Mouse (Mus musculus) neural tube, embryonic 13.5 days (tissue): ENCODE results near the gene Ccdc62. TPM values are rescaled to one million over a fixed set of nuclear protein-coding genes. Genes with fewer than 3 reads are reported as not detected.

Source experiments
- microRNA-seq: library from miRNA; unstranded; fragments of <30 nt; microRNA quantifications from one replicate; pipeline ENCODE4, GENCODE M21; 2016
- polyA plus RNA-seq: library from polyadenylated mRNA; unstranded; fragments of >200 nt; fragmentation: Nextera tagmentation; extraction: Ambion mirVana; gene quantifications from 2 replicates; pipeline ENCODE4 v1.2.1, GENCODE M21; 2015

Gene Ccdc62
- polyA plus RNA-seq, 1 experiment from 2014 or later, result 6.9 TPM

Small RNA genes lying within 50 kb of the gene (microRNA-seq; reads per million reads assigned to microRNA genes)
- not detected for gene Mir7032

Other genes with a start within 250 kb of the Ccdc62 start
- 67.0 and 74.3 TPM in 2 replicates for gene Clip1, start 246.1 kb upstream of the Ccdc62 start, polyA plus RNA-seq
- gene Zcchc8, start 209.6 kb upstream of the Ccdc62 start, polyA plus RNA-seq, result 71.8 and 72.0 TPM in 2 replicates
- 153 and 168 TPM in 2 replicates for gene Rsrc2, start 181.3 kb upstream of the Ccdc62 start, polyA plus RNA-seq
- gene Kntc1, start 181.0 kb upstream of the Ccdc62 start, polyA plus RNA-seq, result 4.4 and 4.6 TPM in 2 replicates
- 0.21 TPM in 1 of 2 replicates, not detected in the other for gene Hcar2, start 65.2 kb upstream of the Ccdc62 start, polyA plus RNA-seq
- gene Hcar1, start 50.7 kb upstream of the Ccdc62 start, polyA plus RNA-seq, result 0.42 and 0.52 TPM in 2 replicates
- 133 and 136 TPM in 2 replicates for gene Denr, start 23.5 kb upstream of the Ccdc62 start, polyA plus RNA-seq
- 3.6 and 3.8 TPM in 2 replicates for gene Gm43518, start 3.3 kb upstream of the Ccdc62 start, polyA plus RNA-seq
- gene Hip1r, start 42.9 kb downstream of the Ccdc62 start, polyA plus RNA-seq, result 17.1 and 22.3 TPM in 2 replicates
- 77.5 and 78.5 TPM in 2 replicates for gene Vps37b, start 101.6 kb downstream of the Ccdc62 start, polyA plus RNA-seq
- gene Abcb9, start 165.1 kb downstream of the Ccdc62 start, polyA plus RNA-seq, result 8.1 and 10.3 TPM in 2 replicates
- gene Ogfod2, start 181.6 kb downstream of the Ccdc62 start, polyA plus RNA-seq, result 34.1 TPM in 2 replicates
- 79.1 and 81.1 TPM in 2 replicates for gene Arl6ip4, start 185.4 kb downstream of the Ccdc62 start, polyA plus RNA-seq